Mouse (Mus musculus): ENCODE results near the gene Ccdc113. TPM values are rescaled to one million over a fixed set of nuclear protein-coding genes. Genes with fewer than 3 reads are reported as not detected.

Gene Ccdc113
- polyA plus RNA-seq, 1 experiment: 0.22 TPM

DNA sequence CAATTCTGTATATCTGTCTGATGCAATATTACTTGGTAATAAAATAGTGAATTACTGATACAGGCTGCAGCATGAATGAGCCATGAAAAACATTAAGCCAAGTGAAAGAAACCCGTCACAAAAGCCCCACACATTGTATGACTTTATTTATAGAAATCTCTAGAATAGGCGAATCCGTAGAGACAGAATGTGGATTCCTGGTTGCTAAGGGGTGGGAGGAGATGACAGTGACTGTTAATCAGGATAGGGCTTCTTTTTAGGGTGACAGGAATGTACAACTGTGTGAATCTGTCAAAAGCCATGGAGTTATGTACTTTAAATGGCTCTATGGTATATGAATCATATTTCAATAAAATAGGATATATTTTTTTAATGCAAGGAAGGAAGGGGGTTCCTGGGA is 28.3 kb upstream of the Ccdc113 start:
- H3K27me3 ChIP-seq (ENCODE audit: control insufficient read depth, insufficient read depth, low read length): no peaks in the 10 kb centered on the region
- 92% methylated on average over 3 of the region's 3 CpGs for WGBS
- no peak for DNase-seq
- H3K36me3 ChIP-seq (ENCODE audit: control insufficient read depth, insufficient read depth, low read length): no peaks in the 10 kb centered on the region
- H3K27ac ChIP-seq (ENCODE audit: control insufficient read depth, insufficient read depth, low read length): no peak overlapping the region
- no peaks in the 10 kb centered on the region for H3K4me1 ChIP-seq (replicated peaks; ENCODE audit: control insufficient read depth, insufficient read depth, low read length)
- H3K4me3 ChIP-seq (ENCODE audit: control insufficient read depth, insufficient read depth, low read length): no peak overlapping the region
- TF ChIP-seq POLR2A (IDR thresholded peaks at IDR 0.05; ENCODE audit: control insufficient read depth, extremely low read depth, insufficient read depth, low read length, poor library complexity): no peak
- TF ChIP-seq CTCF (IDR thresholded peaks at IDR 0.05; ENCODE audit: borderline replicate concordance, control insufficient read depth, extremely low read depth, insufficient read depth, low read length, poor library complexity): no peak

GRCm38 (mm10) chr8:95506245-95506644 is 27.6 kb upstream of the Ccdc113 start:
- Histone ChIP-seq H3K4me1 (replicated peaks; ENCODE audit: control insufficient read depth, insufficient read depth, low read length) (no peaks in the 10 kb centered on the region), H3K36me3 (ENCODE audit: control insufficient read depth, insufficient read depth, low read length) (no peaks in the 10 kb centered on the region), H3K27me3 (ENCODE audit: control insufficient read depth, insufficient read depth, low read length) (no peaks in the 10 kb centered on the region), H3K27ac (ENCODE audit: control insufficient read depth, insufficient read depth, low read length) (no peak overlapping the region), H3K4me3 (ENCODE audit: control insufficient read depth, insufficient read depth, low read length) (no peak overlapping the region)
- 76% methylated on average over 5 of the region's 5 CpGs for WGBS
- TF ChIP-seq CTCF (IDR thresholded peaks at IDR 0.05; ENCODE audit: borderline replicate concordance, control insufficient read depth, extremely low read depth, insufficient read depth, low read length, poor library complexity) (no peak), POLR2A (IDR thresholded peaks at IDR 0.05; ENCODE audit: control insufficient read depth, extremely low read depth, insufficient read depth, low read length, poor library complexity) (no peak)
- no peak for DNase-seq

DNA sequence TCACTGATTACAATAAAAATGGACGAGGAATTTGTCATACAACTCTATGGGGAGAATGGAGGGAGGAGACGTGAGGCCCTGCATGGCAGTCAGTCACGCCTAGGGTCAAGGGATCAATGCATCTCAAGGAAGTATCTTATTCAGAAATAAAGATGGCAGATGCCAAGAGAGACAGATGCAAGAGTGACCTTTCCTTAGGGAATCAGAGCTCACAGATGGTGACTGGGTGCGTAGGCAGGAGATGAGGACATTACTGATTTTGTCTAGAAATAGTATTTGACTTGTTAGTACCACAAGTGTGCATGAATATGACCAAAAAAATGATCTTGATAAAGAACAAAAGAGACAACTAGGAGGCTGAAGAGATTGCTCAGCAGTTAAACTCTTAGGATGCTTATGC is 21.6 kb upstream of the Ccdc113 start:
- no peak overlapping the region for H3K4me3 ChIP-seq (ENCODE audit: control insufficient read depth, insufficient read depth, low read length)
- DNase-seq: no peak
- no peaks in the 10 kb centered on the region for H3K27me3 ChIP-seq (ENCODE audit: control insufficient read depth, insufficient read depth, low read length)
- no peaks in the 10 kb centered on the region for H3K4me1 ChIP-seq (replicated peaks; ENCODE audit: control insufficient read depth, insufficient read depth, low read length)
- TF ChIP-seq CTCF (IDR thresholded peaks at IDR 0.05; ENCODE audit: borderline replicate concordance, control insufficient read depth, extremely low read depth, insufficient read depth, low read length, poor library complexity) (no peak), POLR2A (IDR thresholded peaks at IDR 0.05; ENCODE audit: control insufficient read depth, extremely low read depth, insufficient read depth, low read length, poor library complexity) (no peak)
- H3K36me3 ChIP-seq (ENCODE audit: control insufficient read depth, insufficient read depth, low read length): no peaks in the 10 kb centered on the region
- H3K27ac ChIP-seq (ENCODE audit: control insufficient read depth, insufficient read depth, low read length): no peak overlapping the region
- WGBS: 91% methylated on average over 4 of the region's 4 CpGs

DNA sequence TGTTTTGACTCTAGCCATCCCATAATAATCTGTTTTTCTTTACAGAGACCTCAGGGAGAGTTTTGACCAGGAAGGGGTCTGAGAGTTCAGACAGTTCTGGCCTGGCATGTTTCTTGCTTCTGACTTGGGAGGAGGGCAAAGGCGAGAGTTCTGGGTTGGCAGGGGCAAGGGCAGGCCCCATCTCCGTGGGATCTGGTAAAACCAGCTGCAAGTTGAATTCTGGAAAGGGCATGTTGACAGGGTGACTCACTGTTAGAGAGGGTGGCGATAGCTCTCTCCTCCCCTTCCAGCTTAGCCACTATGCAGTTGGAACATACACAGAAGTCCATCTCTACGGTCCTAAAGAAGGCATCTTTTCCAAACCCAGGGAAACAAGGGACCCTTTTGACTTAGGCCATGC is 20.7 kb upstream of the Ccdc113 start:
- WGBS: 87% methylated on average over 4 of the region's 4 CpGs
- H3K36me3 ChIP-seq (ENCODE audit: control insufficient read depth, insufficient read depth, low read length): no peaks in the 10 kb centered on the region
- no peak for TF ChIP-seq POLR2A (IDR thresholded peaks at IDR 0.05; ENCODE audit: control insufficient read depth, extremely low read depth, insufficient read depth, low read length, poor library complexity)
- no peak for TF ChIP-seq CTCF (IDR thresholded peaks at IDR 0.05; ENCODE audit: borderline replicate concordance, control insufficient read depth, extremely low read depth, insufficient read depth, low read length, poor library complexity)
- H3K27me3 ChIP-seq (ENCODE audit: control insufficient read depth, insufficient read depth, low read length): no peaks in the 10 kb centered on the region
- H3K4me3 ChIP-seq (ENCODE audit: control insufficient read depth, insufficient read depth, low read length): no peak overlapping the region
- no peaks in the 10 kb centered on the region for H3K4me1 ChIP-seq (replicated peaks; ENCODE audit: control insufficient read depth, insufficient read depth, low read length)
- no peak for DNase-seq
- H3K27ac ChIP-seq (ENCODE audit: control insufficient read depth, insufficient read depth, low read length): no peak overlapping the region

DNA sequence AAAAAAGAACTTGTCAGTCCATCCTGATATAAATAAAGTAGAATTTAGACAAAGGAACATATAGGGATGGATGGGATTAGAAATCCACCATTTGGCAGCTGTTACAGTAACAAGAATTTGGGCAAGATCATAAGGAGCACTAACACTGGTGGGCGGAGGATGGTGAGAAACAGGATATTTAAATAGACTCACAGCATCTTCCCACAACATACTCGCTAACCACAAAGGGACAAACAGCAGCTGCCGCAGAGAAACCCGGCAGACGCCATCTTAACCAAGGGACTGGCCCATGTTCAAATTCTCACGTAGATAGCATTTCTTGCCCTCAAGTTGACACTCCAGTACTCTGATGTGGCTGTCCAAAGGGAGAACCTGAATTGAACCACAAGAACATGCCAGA is 17.0 kb upstream of the Ccdc113 start:
- no peaks in the 10 kb centered on the region for H3K4me1 ChIP-seq (replicated peaks; ENCODE audit: control insufficient read depth, insufficient read depth, low read length)
- H3K27me3 ChIP-seq (ENCODE audit: control insufficient read depth, insufficient read depth, low read length): no peaks in the 10 kb centered on the region
- H3K27ac ChIP-seq (ENCODE audit: control insufficient read depth, insufficient read depth, low read length): no peak overlapping the region
- WGBS: 56% methylated on average over 6 of the region's 6 CpGs
- H3K36me3 ChIP-seq (ENCODE audit: control insufficient read depth, insufficient read depth, low read length): no peaks in the 10 kb centered on the region
- no peak for DNase-seq
- H3K4me3 ChIP-seq (ENCODE audit: control insufficient read depth, insufficient read depth, low read length): no peak overlapping the region
- TF ChIP-seq CTCF (IDR thresholded peaks at IDR 0.05; ENCODE audit: borderline replicate concordance, control insufficient read depth, extremely low read depth, insufficient read depth, low read length, poor library complexity) (no peak), POLR2A (IDR thresholded peaks at IDR 0.05; ENCODE audit: control insufficient read depth, extremely low read depth, insufficient read depth, low read length, poor library complexity) (no peak)

- no peaks in the 10 kb centered on the region for H3K4me1 ChIP-seq (replicated peaks; ENCODE audit: control insufficient read depth, insufficient read depth, low read length)
- no peak overlapping the region for H3K4me3 ChIP-seq (ENCODE audit: control insufficient read depth, insufficient read depth, low read length)
- no peaks in the 10 kb centered on the region for H3K27me3 ChIP-seq (ENCODE audit: control insufficient read depth, insufficient read depth, low read length)
- no peak overlapping the region for H3K27ac ChIP-seq (ENCODE audit: control insufficient read depth, insufficient read depth, low read length)
- TF ChIP-seq CTCF (IDR thresholded peaks at IDR 0.05; ENCODE audit: borderline replicate concordance, control insufficient read depth, extremely low read depth, insufficient read depth, low read length, poor library complexity) (no peak), POLR2A (IDR thresholded peaks at IDR 0.05; ENCODE audit: control insufficient read depth, extremely low read depth, insufficient read depth, low read length, poor library complexity) (no peak)
- no peaks in the 10 kb centered on the region for H3K36me3 ChIP-seq (ENCODE audit: control insufficient read depth, insufficient read depth, low read length)
- 95% methylated on average over 4 of the region's 4 CpGs for WGBS
- DNase-seq: no peak
These were observed 9.9 kb upstream of the Ccdc113 start for GRCm38 (mm10) chr8:95523991-95524390.

DNA sequence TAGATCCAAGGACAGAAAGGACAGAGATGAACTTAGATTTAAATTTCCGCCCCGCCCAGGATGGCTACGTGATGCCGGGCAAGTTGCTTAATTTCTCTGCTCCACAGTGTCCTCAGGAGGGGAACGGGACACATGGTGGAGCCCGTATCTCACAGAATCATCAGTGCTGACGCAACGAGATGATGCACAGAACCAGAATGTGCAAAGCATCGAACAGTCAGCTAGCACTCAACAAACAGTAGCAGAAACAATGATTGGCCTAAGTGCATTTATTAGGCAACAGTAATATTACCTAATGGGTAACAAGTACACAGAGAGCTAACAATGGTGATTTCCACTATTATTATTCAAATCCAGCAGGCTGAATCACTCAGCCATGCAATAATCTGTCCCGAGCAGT is 5.7 kb upstream of the Ccdc113 start:
- no peak for DNase-seq
- Histone ChIP-seq H3K27me3 (ENCODE audit: control insufficient read depth, insufficient read depth, low read length) (no peaks in the 10 kb centered on the region), H3K27ac (ENCODE audit: control insufficient read depth, insufficient read depth, low read length) (no peak overlapping the region), H3K4me1 (replicated peaks; ENCODE audit: control insufficient read depth, insufficient read depth, low read length) (no peaks in the 10 kb centered on the region), H3K36me3 (ENCODE audit: control insufficient read depth, insufficient read depth, low read length) (no peaks in the 10 kb centered on the region), H3K4me3 (ENCODE audit: control insufficient read depth, insufficient read depth, low read length) (no peak overlapping the region)
- TF ChIP-seq CTCF (IDR thresholded peaks at IDR 0.05; ENCODE audit: borderline replicate concordance, control insufficient read depth, extremely low read depth, insufficient read depth, low read length, poor library complexity) (no peak), POLR2A (IDR thresholded peaks at IDR 0.05; ENCODE audit: control insufficient read depth, extremely low read depth, insufficient read depth, low read length, poor library complexity) (no peak)
- 92% methylated on average over 10 of the region's 10 CpGs for WGBS
